Mouse (Mus musculus): ENCODE measurements at regions not wholly inside any gene's neighbourhood (a gene's known extent, or its start where the extent isn't known, plus 50 kb on each side); places are given as distances from the start of the nearest gene placed in this dataset.

DNA sequence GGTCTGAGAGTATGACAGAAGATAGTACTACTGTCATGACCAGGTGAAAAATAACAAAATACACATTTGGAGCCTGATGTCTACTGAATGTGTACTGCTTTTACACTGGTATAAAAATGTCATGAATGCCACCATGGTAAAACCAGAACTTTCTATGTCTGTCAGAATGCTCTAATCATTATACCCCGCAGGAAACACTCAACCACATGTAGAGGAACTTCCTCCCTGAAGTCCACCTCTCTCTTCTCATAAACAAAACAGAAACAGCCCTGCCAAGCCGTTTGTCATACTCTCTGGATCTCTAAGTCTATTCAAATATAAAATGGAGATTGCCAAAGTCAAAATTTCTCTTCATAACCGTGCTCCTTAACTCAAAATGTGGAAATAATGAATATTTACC, 178.2 kb downstream of the Parm1 start:
- no peak for DNase-seq (ENCODE audit: low spot score)

DNA sequence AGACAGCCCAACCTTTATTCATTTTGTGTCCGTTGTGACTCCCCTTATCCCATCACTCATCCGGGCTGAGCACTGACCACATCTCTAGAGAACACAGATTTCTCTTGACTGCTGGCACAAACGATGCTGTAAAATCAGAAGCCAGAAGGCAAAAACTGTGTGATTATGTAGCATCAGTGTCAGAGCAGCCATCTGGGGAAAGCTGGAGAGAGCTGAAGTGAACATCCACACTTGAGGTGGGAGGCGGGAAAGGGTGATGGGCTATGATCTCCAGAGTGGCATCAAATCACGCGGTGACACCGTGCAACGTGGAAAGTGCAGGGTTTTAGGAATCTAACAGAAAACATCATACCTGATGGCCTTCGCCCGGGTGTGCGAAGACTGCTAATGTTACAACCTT, 175.9 kb downstream of the Parm1 start:
- DNase-seq (ENCODE audit: low spot score) = no peak

DNA sequence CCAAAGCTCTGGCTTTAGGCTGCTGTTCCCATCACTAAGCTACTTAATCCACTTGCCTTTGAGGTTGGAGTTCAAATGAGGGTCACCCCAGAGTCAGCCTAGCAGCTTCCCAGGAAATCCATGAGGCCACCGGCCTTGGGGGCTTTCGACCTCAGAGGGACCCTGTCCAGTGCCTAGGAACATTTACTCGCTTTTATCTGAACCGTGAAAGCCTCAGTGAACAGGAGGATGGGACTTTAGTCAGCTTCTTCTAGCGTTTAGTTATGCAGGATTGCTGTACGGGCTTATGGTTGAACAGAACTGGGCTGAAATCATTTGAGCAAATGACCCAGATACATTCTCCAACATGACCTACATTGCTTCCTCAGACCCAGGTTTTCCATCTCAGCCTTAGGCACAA, 174.9 kb downstream of the Parm1 start:
- no peak for DNase-seq (ENCODE audit: low spot score)

DNA sequence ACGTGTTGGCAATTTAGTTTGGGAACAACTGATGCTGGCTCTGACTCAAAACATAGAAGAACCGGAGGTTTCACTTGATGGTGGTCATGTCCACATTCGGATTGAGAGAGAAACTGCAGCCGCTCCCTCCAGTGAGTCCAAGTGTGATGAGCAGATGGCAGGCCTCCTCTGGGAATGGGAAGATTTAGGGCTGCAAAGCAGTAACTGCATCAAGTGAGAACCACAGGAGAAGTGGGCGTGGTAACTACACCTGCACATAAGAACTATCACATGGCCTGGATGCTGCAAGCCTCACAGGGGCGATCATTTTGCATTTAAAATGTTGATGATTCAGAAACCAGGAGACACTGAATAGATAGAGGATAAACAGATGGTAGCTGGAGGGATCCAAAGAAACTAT, 161.3 kb downstream of the Parm1 start:
- DNase-seq (ENCODE audit: low spot score) = no peak
